Mouse (Mus musculus): ENCODE measurements around the gene Tmcc3.

- TF ChIP-seq CTCF (IDR thresholded peaks at IDR 0.05; ENCODE audit: extremely low read depth, insufficient read depth, insufficient read length, insufficient replicate concordance) (no peak), POLR2A (IDR thresholded peaks at IDR 0.05; ENCODE audit: low read depth, low read length) (no peak)
These were observed 208.8 kb downstream of the Tmcc3 start for GRCm38 (mm10) chr10:94520306-94521106.
